Mouse (Mus musculus) NIH3T3 (cell line): ENCODE measurements around the gene Trim38.

Experiments
- DNase-seq: peaks from one replicate; pipeline ENCODE4 v3.0.0-alpha.2; 2012; ENCODE audit warnings: low read depth

The Trim38 gene

DNA sequence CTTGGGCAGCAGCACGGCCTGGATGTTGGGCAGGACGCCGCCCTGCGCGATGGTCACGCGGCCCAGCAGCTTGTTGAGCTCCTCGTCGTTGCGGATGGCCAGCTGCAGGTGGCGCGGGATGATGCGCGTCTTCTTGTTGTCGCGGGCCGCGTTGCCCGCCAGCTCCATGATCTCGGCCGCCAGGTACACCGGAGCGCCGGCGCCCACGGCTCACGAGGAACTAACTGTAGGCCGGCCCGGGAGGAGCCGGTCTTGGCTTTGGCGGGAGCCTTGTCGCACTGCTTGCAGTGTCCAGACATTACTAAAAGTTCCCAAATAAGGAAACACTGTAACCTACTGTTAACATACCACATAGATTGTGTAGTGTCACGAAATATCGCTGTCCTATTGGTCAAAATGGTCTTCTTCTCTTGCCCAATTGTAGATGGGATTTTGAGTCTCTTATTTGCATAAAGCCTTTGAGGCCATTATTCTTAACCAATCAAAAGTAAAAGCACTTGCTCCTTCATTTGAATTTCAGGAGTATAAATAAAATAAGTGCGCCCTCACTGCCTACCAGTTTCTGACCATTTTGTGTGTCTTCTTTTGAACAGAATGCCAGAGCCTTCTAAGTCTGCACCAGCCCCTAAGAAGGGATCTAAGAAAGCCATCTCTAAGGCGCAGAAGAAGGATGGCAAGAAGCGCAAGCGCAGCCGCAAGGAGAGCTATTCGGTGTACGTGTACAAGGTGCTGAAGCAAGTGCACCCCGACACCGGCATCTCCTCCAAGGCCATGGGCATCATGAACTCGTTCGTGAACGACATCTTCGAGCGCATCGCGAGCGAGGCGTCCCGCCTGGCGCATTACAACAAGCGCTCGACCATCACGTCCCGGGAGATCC, 23.3 kb upstream of the Trim38 start, which contains the start of gene Hist1h2bb:
Hist1h2bb (plus strand) TSS at position 534 of the 880 bp plus-strand sequence.
- DNase-seq, result peak; percentile 84

GRCm38 (mm10) chr13:23747081-23747891, 22.4 kb upstream of the Trim38 start:
- no peak for DNase-seq

GRCm38 (mm10) chr13:23747892-23748288, 21.8 kb upstream of the Trim38 start:
- DNase-seq, result no peak

- no peak for DNase-seq
Measured at GRCm38 (mm10) chr13:23749563-23750121, 20.1 kb upstream of the Trim38 start.

GRCm38 (mm10) chr13:23750839-23751477, 18.8 kb upstream of the Trim38 start, which contains the start of gene Hist1h2ab:
Gene Hist1h2ab, plus strand, starts transcription at chr13:23751126.
- peak; percentile 65 for DNase-seq

DNA sequence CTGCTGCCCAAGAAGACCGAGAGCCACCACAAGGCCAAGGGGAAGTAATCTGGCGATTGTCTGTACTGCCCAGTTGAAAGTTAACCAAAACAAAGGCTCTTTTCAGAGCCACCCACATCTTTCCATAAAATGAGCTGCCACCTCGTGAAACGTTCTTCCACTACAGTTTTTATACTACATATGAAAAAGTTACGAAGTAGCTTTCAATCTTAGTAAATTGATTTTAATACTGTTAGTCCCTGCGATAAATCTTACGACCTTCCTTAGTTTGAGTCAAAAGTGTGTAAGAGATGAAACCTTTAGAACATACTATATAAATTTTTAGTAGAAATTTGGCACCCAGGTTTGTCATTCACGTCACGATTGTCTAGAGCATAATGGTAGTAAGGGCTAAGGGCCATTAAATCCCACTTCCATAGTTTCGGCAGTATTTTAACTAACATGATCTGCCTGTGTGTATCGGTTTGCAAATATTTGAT, 18.2 kb upstream of the Trim38 start:
- DNase-seq, result no peak

- peak; percentile 96 for DNase-seq
Measured at GRCm38 (mm10) chr13:23752067-23752741, 17.5 kb upstream of the Trim38 start, which contains the start of gene Hist1h3b. Gene Hist1h3b, plus strand, starts transcription at chr13:23752267.

DNA sequence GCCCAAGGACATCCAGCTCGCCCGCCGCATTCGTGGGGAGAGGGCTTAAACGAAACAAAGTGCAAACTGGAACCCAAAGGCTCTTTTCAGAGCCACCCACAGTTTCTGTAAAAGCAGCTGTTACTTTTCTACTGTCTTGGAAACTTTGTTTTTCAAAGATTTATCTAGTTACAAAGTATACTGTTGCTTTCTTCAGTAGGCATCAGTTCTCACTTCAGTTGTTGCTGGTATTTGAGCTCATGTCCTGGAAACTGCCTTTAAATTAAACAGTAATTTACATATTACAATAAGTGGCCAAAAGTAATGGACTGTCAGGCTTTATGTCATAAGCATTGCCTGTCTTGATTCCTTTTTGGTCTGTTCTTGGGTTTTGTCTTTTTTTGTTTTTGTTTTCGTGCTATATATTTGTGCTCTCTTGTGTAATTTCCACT, 17.0 kb upstream of the Trim38 start:
- no peak for DNase-seq

- DNase-seq, result no peak
Measured at GRCm38 (mm10) chr13:23753314-23754078, 16.2 kb upstream of the Trim38 start.

GRCm38 (mm10) chr13:23755000-23755399, 14.7 kb upstream of the Trim38 start:
- DNase-seq, result no peak

DNA sequence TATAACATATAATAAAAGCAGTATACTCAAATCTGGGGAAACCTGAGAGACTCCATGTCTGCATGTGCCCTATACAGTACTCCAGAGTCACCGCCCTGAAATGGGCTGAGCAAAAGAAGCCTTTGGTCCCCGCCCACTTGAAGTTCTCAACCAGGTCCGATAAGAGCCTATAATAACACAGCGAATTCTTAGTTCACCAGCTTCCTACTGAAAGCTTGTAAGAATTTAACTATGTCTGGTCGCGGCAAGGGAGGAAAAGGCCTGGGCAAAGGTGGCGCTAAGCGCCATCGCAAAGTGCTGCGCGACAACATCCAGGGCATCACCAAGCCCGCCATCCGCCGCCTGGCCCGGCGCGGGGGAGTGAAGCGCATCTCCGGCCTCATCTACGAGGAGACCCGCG, 12.9 kb upstream of the Trim38 start, which contains the start of gene Hist1h4b:
Hist1h4b (plus strand) TSS at position 224 of the 400 bp plus-strand sequence.
- DNase-seq, result peak; percentile 95

DNA sequence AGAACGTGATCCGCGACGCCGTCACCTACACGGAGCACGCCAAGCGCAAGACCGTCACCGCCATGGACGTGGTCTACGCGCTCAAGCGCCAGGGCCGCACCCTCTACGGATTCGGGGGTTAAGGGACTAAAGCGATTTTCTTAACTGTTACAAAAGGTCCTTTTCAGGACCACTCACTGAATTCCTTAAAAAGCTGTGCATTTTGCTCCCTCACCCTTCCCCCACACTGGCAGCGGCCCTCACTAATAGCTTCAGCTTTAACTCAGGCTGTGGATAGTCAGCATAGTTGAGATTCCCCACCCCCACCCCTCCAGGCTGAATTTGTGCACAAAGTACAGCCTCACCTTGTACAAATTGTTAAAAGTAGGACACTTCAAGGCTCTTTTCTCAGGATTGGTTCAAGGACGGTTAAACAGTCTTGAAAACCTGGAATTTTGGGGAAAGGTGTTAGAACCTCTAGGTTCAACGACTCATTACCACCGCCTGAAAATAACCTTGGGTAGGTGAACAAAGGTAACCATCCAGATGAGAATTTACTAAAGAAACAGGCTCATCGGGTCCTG, 12.4 kb upstream of the Trim38 start:
- peak; percentile 58 for DNase-seq

- DNase-seq, result no peak
Measured at GRCm38 (mm10) chr13:23757921-23758320, 11.8 kb upstream of the Trim38 start.

DNA sequence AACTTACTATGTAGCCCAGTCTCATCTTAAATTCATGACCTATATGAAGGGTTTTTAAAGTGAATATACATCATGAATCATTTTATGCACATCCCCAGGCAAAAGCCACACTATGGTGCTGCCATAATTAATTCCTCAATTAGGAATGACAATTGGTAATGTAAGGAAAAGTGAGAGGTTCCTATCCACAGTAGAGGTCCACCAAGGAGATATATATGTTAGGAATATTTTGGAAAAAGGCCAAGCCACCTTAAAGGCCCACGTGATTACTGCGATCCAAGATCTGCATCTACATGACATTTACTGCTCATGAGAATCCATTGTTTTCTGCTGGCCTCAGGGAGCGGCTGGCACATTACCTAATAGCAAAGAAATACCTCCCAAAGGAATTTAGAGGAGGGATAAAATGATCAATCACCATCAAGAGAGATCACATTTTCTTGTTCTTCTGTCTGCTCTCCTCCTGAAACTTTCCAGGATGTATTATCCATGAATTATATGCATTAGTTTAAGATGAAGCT, 10.4 kb upstream of the Trim38 start:
- DNase-seq, result no peak

- no peak for DNase-seq
Measured at GRCm38 (mm10) chr13:23759916-23760239, 9.8 kb upstream of the Trim38 start.

GRCm38 (mm10) chr13:23760240-23760971, 9.3 kb upstream of the Trim38 start:
- peak; percentile 47 for DNase-seq

DNA sequence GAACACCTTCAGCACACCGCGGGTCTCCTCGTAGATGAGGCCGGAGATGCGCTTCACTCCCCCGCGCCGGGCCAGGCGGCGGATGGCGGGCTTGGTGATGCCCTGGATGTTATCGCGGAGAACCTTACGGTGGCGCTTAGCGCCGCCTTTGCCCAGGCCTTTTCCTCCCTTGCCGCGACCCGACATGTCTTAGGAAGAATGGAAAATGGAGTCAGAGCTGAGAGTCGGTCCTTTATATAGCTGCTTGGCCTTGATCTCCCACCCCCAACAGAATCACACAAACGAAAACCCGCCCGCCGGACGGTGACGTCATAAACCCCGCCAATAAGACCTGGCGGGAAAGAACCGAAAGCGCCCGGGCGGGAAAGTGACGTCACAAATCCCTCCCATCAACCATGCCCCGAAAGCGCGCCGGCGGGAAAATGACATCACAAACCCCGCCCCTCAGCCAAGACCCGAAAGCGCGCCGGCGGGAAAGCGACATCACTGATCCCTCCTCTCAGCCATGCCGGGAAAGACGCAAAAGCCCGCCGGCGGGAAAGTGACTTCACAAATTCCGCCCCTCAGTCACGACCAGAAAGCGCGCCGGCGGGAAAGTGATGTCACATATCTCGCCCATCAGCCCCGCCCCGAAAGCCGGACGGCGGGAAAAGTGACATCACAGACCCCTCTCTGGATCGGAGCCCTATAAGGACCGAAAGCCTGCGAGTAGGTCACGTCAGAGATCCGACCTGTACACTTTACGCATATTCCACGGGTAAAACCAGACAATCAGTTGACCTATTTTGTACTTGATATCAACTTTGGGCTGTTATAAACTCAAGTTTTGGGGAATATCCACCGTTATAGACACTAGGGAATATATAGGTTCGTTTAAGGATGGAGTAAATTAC, 8.5 kb upstream of the Trim38 start, which contains the start of gene Hist1h4a:
Hist1h4a (minus strand) TSS at position 259 of the 893 bp plus-strand sequence.
- peak; percentile 97 for DNase-seq
